Mouse (Mus musculus) G1E (cell line): ENCODE data around the gene Map3k3. TPM values are rescaled to one million over a fixed set of nuclear protein-coding genes. Genes with fewer than 3 reads are reported as not detected.

Experiments used
- ATAC-seq: 2 replicates; pipeline ENCODE4 v1.8.0; 2016; ENCODE audit warnings: mild to moderate bottlenecking; ENCODE audit not compliant: insufficient number of reproducible peaks, poor library complexity, low FRiP score, severe bottlenecking; ENCODE audit errors: extremely low read depth
- DNase-seq: peaks from one replicate; pipeline ENCODE4 v3.0.0; 2012; ENCODE audit warnings: low spot score
- H3K27me3 ChIP-seq: 2 replicates; pipeline ENCODE4 v1.6.1; 2012; ENCODE audit warnings: mild to moderate bottlenecking, low read length, inconsistent platforms; ENCODE audit not compliant: insufficient read depth
- H3K36me3 ChIP-seq: replicated peaks from 2 replicates; pipeline ENCODE3; 2012; ENCODE audit warnings: mild to moderate bottlenecking, inconsistent platforms
- H3K4me1 ChIP-seq: 2 replicates; pipeline ENCODE4 v1.6.1; 2012; ENCODE audit warnings: low read depth, low read length, inconsistent platforms, mixed read lengths; ENCODE audit not compliant: insufficient read depth
- H3K4me3 ChIP-seq: 2 replicates; pipeline ENCODE4 v1.5.1; 2012; ENCODE audit warnings: low read depth, mild to moderate bottlenecking, inconsistent platforms, low read length, moderate library complexity, mixed read lengths
- H3K9me3 ChIP-seq: replicated peaks from 2 replicates; pipeline ENCODE4 v1.6.1; 2012; ENCODE audit warnings: inconsistent platforms
- CTCF ChIP-seq: IDR thresholded peaks from 2 replicates; pipeline ENCODE4 v1.5.1; 2012; ENCODE audit warnings: low read depth, low read length, inconsistent platforms, mixed read lengths
- GATA1 ChIP-seq: IDR thresholded peaks from 2 replicates; pipeline ENCODE4 v1.6.1; 2012; ENCODE audit warnings: borderline replicate concordance, low read length, inconsistent platforms, mixed read lengths
- GATA2 ChIP-seq: IDR thresholded peaks from 2 replicates; pipeline ENCODE4 v1.6.1; 2012; ENCODE audit warnings: low read depth, low read length, inconsistent platforms, borderline replicate concordance
- POLR2AphosphoS5 ChIP-seq: IDR thresholded peaks from 2 replicates; pipeline ENCODE4 v1.6.1; 2012; ENCODE audit warnings: low read depth, low read length, inconsistent platforms; ENCODE audit not compliant: insufficient replicate concordance
- TAL1 ChIP-seq: conservative IDR thresholded peaks from 2 replicates; pipeline ENCODE4 v1.6.1; 2012; ENCODE audit warnings: low read depth, low read length, inconsistent platforms, mixed read lengths
- polyA plus RNA-seq: library from polyadenylated mRNA; stranded (reverse); fragments of >175 nt; gene quantifications from 2 replicates; pipeline ENCODE4 v1.2.3, GENCODE M21; 2012
- total RNA-seq, 2 experiments: library from RNA; stranded (forward) in 1 of 2; stranded (reverse) in 1 of 2; fragments of 200-1000 nt in 1 of 2; fragments of >200 nt in 1 of 2; fragmentation: Nextera tagmentation in 1 of 2; gene quantifications; 2 replicates each; pipeline ENCODE4 v1.2.3; 2014 to 2017

The Map3k3 gene
- total and polyA plus RNA-seq, 3 experiments: 4.5 to 30.0 (median 29.5) TPM

- peaks cover 49% of the 10 kb centered on the region for H3K4me1 ChIP-seq
- H3K4me3 ChIP-seq: peak overlapping the region; percentile 83
- H3K27me3 ChIP-seq: peaks cover 3% of the 10 kb centered on the region; the same call in 1 of the 2 replicates
- H3K9me3 ChIP-seq: no peaks in the 10 kb centered on the region
- ATAC-seq: peak; percentile 6; the same call in 1 of the 2 replicates
- TF ChIP-seq TAL1: no peak
- TF ChIP-seq CTCF: no peak
- no peak for TF ChIP-seq POLR2AphosphoS5
- TF ChIP-seq GATA2: no peak
- TF ChIP-seq GATA1: no peak
- peaks cover 73% of the 10 kb centered on the region for H3K36me3 ChIP-seq
- peak; percentile 70 for DNase-seq
Measured at GRCm38 (mm10) chr11:106159921-106160840, 75.8 kb downstream of the Map3k3 start.

GRCm38 (mm10) chr11:106160841-106161721 is 76.7 kb downstream of the Map3k3 start, which contains the start of the genes Gm10840 and Limd2:
Gm10840 (plus strand) TSS chr11:106160850.
Limd2 (minus strand) TSS chr11:106160860.
- Histone ChIP-seq H3K36me3 (peaks cover 71% of the 10 kb centered on the region), H3K27me3 (peaks cover 3% of the 10 kb centered on the region; the same call in 1 of the 2 replicates), H3K4me1 (peaks cover 46% of the 10 kb centered on the region), H3K4me3 (peak within 1 kb of the TSS; percentile 83), H3K9me3 (no peaks in the 10 kb centered on the region)
- ATAC-seq (no peak), DNase-seq (no peak)
- no peak for TF ChIP-seq GATA1
- TF ChIP-seq CTCF: no peak
- no peak for TF ChIP-seq TAL1
- TF ChIP-seq GATA2: no peak
- no peak for TF ChIP-seq POLR2AphosphoS5

- no peaks in the 10 kb centered on the region for H3K9me3 ChIP-seq
- peaks cover 3% of the 10 kb centered on the region; the same call in 1 of the 2 replicates for H3K27me3 ChIP-seq
- no peak overlapping the region for H3K4me3 ChIP-seq
- TF ChIP-seq GATA2 (no peak), CTCF (no peak), TAL1 (no peak), POLR2AphosphoS5 (no peak), GATA1 (no peak)
- DNase-seq (no peak), ATAC-seq (no peak)
- peaks cover 69% of the 10 kb centered on the region for H3K36me3 ChIP-seq
- peaks cover 37% of the 10 kb centered on the region for H3K4me1 ChIP-seq
Measured at GRCm38 (mm10) chr11:106162237-106162636, 77.8 kb downstream of the Map3k3 start.

- ATAC-seq: no peak
- no peaks in the 10 kb centered on the region for H3K9me3 ChIP-seq
- peaks cover 3% of the 10 kb centered on the region; the same call in 1 of the 2 replicates for H3K27me3 ChIP-seq
- TF ChIP-seq CTCF (no peak), POLR2AphosphoS5 (no peak), GATA2 (no peak), TAL1 (no peak), GATA1 (no peak)
- H3K36me3 ChIP-seq: peaks cover 68% of the 10 kb centered on the region
- H3K4me1 ChIP-seq: peaks cover 32% of the 10 kb centered on the region
- DNase-seq: no peak
- no peak overlapping the region for H3K4me3 ChIP-seq
Measured at GRCm38 (mm10) chr11:106163546-106163945, 79.1 kb downstream of the Map3k3 start.

- DNase-seq: no peak
- ATAC-seq: no peak
- Histone ChIP-seq H3K9me3 (no peaks in the 10 kb centered on the region), H3K4me1 (peaks cover 24% of the 10 kb centered on the region), H3K36me3 (peaks cover 67% of the 10 kb centered on the region), H3K4me3 (no peak overlapping the region), H3K27me3 (peaks cover 3% of the 10 kb centered on the region; the same call in 1 of the 2 replicates)
- TF ChIP-seq TAL1 (no peak), GATA1 (no peak), CTCF (no peak), POLR2AphosphoS5 (no peak), GATA2 (no peak)
Measured at GRCm38 (mm10) chr11:106164601-106165180, 80.3 kb downstream of the Map3k3 start.
